Mouse (Mus musculus) bone marrow macrophage, adult 2 months (primary cell): ENCODE measurements around the gene E130309D02Rik. TPM values are rescaled to one million over a fixed set of nuclear protein-coding genes. Genes with fewer than 3 reads are reported as not detected.

ENCODE experiments used
- H3K27ac ChIP-seq: 2 replicates; pipeline ENCODE4 v1.5.1; 2012; ENCODE audit warnings: low read depth, low read length; ENCODE audit not compliant: insufficient read depth
- H3K4me1 ChIP-seq: 2 replicates; pipeline ENCODE4 v1.6.1; 2012; ENCODE audit warnings: low read length; ENCODE audit not compliant: control insufficient read depth, insufficient read depth
- H3K4me3 ChIP-seq: 2 replicates; pipeline ENCODE4 v1.5.1; 2012; ENCODE audit warnings: mild to moderate bottlenecking, low read length, moderate library complexity; ENCODE audit not compliant: insufficient read depth
- CTCF ChIP-seq: IDR thresholded peaks from 2 replicates; pipeline ENCODE4 v1.5.1; 2012; ENCODE audit warnings: low read depth, mild to moderate bottlenecking, low read length, moderate library complexity
- POLR2A ChIP-seq: IDR thresholded peaks from 2 replicates; pipeline ENCODE4 v1.6.1; 2012; ENCODE audit warnings: mild to moderate bottlenecking, low read depth, low read length, borderline replicate concordance
- polyA plus RNA-seq: library from polyadenylated mRNA; stranded (reverse); fragments of >200 nt; gene quantifications from 2 replicates; pipeline ENCODE4 v1.2.4, GENCODE M21; 2012; ENCODE audit not compliant: missing spikeins, insufficient read depth, insufficient read length

Gene E130309D02Rik
- polyA plus RNA-seq, 1 experiment, result 14.3 TPM

DNA sequence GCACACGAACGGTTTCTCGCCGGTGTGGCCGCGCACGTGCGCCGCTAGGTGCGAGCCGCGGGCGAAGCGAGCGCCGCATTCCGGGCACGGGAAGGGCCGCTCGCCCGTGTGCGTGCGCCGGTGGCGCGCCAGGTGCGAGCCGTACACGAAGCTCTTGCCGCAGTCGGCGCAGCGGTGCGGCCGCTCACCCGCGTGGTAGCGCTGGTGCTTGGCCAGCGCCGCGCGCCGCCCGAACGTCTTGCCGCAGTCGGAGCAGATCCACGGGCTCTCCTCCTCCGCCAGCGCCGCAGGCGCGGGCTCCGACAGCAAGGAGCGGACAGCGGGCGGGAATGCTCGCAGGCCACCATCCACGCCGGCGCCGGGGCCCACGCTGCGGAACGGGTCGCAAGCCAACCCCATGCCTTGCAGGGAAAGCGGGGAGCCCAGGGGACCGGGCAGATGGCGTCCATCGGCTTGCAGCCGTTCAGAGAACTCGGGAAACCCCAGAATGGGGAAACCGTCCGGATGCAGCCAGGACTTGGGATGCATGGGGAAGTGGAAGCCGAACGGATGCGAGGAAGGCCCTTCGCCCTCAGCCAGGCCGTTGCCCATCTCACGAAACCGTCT, 61.2 kb downstream of the E130309D02Rik start:
- TF ChIP-seq POLR2A (no peak), CTCF (no peak)
- Histone ChIP-seq H3K27ac (no peak overlapping the region), H3K4me3 (peak overlapping the region; percentile 53), H3K4me1 (no peaks in the 10 kb centered on the region; the same call in 1 of the 2 replicates)

DNA sequence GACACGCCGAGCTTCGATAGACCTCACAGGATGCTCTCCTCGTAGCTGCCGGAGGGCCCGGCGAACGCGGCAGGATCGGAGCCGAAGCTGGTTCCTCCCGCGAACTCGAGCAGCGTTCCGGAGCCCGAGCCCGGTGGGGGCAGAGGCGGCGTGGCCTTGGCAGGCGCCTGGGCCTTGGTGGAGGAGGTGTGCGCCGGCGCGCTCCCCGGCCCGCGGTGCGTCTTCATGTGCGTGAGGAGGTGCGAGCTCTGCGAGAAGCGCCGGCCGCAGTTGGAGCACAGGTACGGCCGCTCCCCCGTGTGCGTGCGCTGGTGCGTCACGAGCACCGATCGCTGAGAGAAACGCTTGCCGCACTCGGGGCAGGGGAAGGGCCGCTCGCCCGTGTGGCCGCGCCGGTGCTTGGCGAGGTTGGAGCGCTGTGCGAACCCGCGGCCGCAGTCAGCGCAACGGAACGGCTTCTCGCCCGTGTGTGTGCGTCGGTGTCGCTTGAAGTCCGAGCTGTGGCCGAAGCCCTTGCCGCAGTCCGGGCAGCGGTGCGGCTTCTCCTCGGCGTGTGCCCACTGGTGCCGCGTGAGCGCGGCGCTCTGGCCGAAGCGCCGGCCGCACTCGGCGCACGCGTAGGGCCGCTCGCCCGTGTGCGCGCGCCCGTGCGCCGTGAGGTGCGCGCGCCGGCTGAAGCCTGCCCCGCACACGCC, 61.8 kb downstream of the E130309D02Rik start:
- Histone ChIP-seq H3K4me3 (peak overlapping the region; percentile 53), H3K4me1 (no peaks in the 10 kb centered on the region; the same call in 1 of the 2 replicates), H3K27ac (no peak overlapping the region)
- no peak for TF ChIP-seq POLR2A
- no peak for TF ChIP-seq CTCF

DNA sequence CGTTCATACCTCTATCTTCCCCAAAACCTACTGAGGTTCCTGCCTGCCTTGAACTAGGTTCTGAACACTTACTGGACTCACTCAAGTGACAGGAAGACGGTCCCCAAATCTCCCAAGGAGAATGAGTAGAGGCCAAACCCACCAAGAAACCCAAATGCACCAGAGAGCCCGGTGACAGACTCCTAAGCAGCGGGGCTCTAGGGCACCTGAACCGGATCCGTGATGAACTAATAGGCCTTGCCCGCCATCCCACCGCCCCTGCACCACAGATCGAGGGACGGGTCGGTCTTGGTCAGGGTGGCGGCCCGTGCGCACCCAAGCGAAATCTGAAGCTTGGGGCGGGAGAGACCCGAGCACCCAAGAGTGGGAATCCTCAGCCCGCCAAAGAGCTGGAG, 62.4 kb downstream of the E130309D02Rik start:
- peak overlapping the region; percentile 53; the same call in 1 of the 2 replicates for H3K4me3 ChIP-seq
- TF ChIP-seq POLR2A (no peak), CTCF (no peak)

DNA sequence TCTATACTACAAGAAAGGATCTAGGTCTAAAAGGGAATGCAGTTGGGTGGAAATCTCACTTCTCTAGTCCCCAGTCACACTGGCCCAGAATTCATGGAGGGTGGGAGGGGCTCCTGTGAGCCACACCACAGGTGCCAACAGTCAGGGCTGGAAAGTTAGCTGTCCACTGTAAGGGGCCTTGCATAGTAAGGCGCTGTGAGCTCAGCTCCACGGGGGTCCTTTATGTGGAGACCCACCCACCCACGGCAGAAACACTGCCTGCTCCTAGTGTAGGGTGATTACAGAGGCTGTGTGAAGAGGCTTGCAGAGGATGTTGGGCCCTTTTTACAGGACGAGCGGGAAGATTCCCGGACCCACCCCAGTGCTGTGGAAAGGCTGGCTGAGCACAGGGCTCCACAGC, 63.1 kb downstream of the E130309D02Rik start:
- no peaks in the 10 kb centered on the region; the same call in 1 of the 2 replicates for H3K4me1 ChIP-seq
- H3K27ac ChIP-seq, result no peak overlapping the region
- no peak overlapping the region for H3K4me3 ChIP-seq
- no peak for TF ChIP-seq CTCF
- no peak for TF ChIP-seq POLR2A

More for the DNA sequence above, 62.4 kb downstream of the E130309D02Rik start:
- Histone ChIP-seq H3K4me1 (no peaks in the 10 kb centered on the region; the same call in 1 of the 2 replicates), H3K27ac (no peak overlapping the region)

Other genes with a start within 250 kb of the E130309D02Rik start
- 33.7 and 38.8 TPM in 2 replicates for gene Rnf216, start 202.4 kb downstream of the E130309D02Rik start, polyA plus RNA-seq
- not detected in 2 replicates for gene Olfr718-ps1, start 167.8 kb downstream of the E130309D02Rik start, polyA plus RNA-seq
- gene Rbak, start 134.6 kb downstream of the E130309D02Rik start, polyA plus RNA-seq, result 5.7 and 7.2 TPM in 2 replicates
- gene Spdye4b, start 134.3 kb downstream of the E130309D02Rik start, polyA plus RNA-seq, result not detected in 2 replicates
- gene Spdye4a, start 88.5 kb downstream of the E130309D02Rik start, polyA plus RNA-seq, result not detected in 2 replicates
- 8.8 and 10.2 TPM in 2 replicates for gene Zfp12, start 80.2 kb downstream of the E130309D02Rik start, polyA plus RNA-seq
- gene Zfp316, start 45.3 kb downstream of the E130309D02Rik start, polyA plus RNA-seq, result 1.7 and 2.9 TPM in 2 replicates
- not detected in 2 replicates for gene Zfp853, start 21.7 kb downstream of the E130309D02Rik start, polyA plus RNA-seq
- 36.2 and 45.4 TPM in 2 replicates for gene Zdhhc4, start 13.9 kb upstream of the E130309D02Rik start, polyA plus RNA-seq
- gene Grid2ip, start 42.0 kb upstream of the E130309D02Rik start, polyA plus RNA-seq, result not detected in 2 replicates
- gene Kdelr2, start 88.5 kb upstream of the E130309D02Rik start, polyA plus RNA-seq, result 51.3 and 51.5 TPM in 2 replicates
- gene Daglb, start 149.2 kb upstream of the E130309D02Rik start, polyA plus RNA-seq, result 60.0 and 64.7 TPM in 2 replicates
- 551 and 587 TPM in 2 replicates for gene Rac1, start 212.7 kb upstream of the E130309D02Rik start, polyA plus RNA-seq